Mouse (Mus musculus): ENCODE data around the gene Fbll1.

DNA sequence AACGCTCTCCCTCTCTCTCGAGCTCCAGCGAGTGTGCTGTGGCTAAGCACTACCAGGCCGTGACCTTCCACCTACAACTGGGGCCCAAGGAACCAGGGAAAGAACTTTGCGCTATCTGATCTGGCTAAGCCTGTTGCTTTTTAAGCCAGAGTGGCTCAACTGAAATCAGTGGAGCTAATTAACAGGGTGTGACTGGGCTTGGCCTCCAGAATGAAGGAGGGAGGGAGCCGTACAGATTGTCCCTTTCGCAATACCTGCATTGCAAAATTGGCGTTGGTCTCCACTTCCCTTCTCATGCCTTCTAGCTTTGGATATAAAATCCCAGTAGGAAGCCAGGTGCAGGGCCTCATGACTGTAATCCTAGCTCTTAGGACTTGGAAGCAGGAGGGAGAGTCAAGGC is 48.1 kb downstream of the Fbll1 start:
- TF ChIP-seq CTCF (IDR thresholded peaks at IDR 0.05; ENCODE audit: insufficient read depth, low read length) (no peak), POLR2A (IDR thresholded peaks at IDR 0.05; ENCODE audit: borderline replicate concordance, extremely low read depth, low read depth, low read length) (no peak)

Data from lung, adult 2 months (tissue).